Mouse (Mus musculus) thymus, adult 2 months (tissue): ENCODE measurements at regions not wholly inside any gene's neighbourhood (a gene's known extent, or its start where the extent isn't known, plus 50 kb on each side); places are given as distances from the start of the nearest gene placed in this dataset.

ENCODE experiments used
- DNase-seq: peaks from one replicate; pipeline ENCODE4 v3.0.0; 2021
- H3K27ac ChIP-seq: fragments of 200-500 bp; 2 replicates; pipeline ENCODE4 v1.5.1; 2012; ENCODE audit warnings: low read length, control low read depth; ENCODE audit not compliant: control insufficient read depth, insufficient read depth
- H3K27me3 ChIP-seq: fragments of 200-500 bp; 2 replicates; pipeline ENCODE4 v1.6.1; 2012; ENCODE audit warnings: mild to moderate bottlenecking, low read length, moderate library complexity, mixed read lengths; ENCODE audit not compliant: control insufficient read depth, insufficient read depth
- H3K36me3 ChIP-seq: fragments of 200-500 bp; 2 replicates; pipeline ENCODE4 v1.6.1; 2012; ENCODE audit warnings: mild to moderate bottlenecking, low read length, moderate library complexity; ENCODE audit not compliant: control insufficient read depth, insufficient read depth
- H3K4me1 ChIP-seq: fragments of 200-500 bp; replicated peaks from 2 replicates; pipeline ENCODE4 v1.6.1; 2012; ENCODE audit warnings: low read length; ENCODE audit not compliant: control insufficient read depth, insufficient read depth
- H3K4me3 ChIP-seq: fragments of 200-500 bp; 2 replicates; pipeline ENCODE4 v1.5.1; 2012; ENCODE audit warnings: mild to moderate bottlenecking, low read length, control low read depth, moderate library complexity; ENCODE audit not compliant: control insufficient read depth, insufficient read depth
- CTCF ChIP-seq: fragments of 200-500 bp; IDR thresholded peaks from 2 replicates; pipeline ENCODE4 v1.5.1; 2012; ENCODE audit warnings: mild to moderate bottlenecking, control low read depth, low read length, moderate library complexity, borderline replicate concordance; ENCODE audit not compliant: control insufficient read depth, poor library complexity, insufficient read depth; ENCODE audit errors: extremely low read depth
- POLR2A ChIP-seq: fragments of 200-500 bp; IDR thresholded peaks from 2 replicates; pipeline ENCODE4 v1.6.1; 2012; ENCODE audit warnings: mild to moderate bottlenecking, low read length, control low read depth, moderate library complexity; ENCODE audit not compliant: control insufficient read depth, poor library complexity, insufficient read depth; ENCODE audit errors: extremely low read depth
- WGBS: fragments of 180-500 bp; shearing (Covaris S2); methylation state at CpG from one replicate; pipeline ENCODE4 v1.1.7; 2018; 5-methylcytosine and 5-hydroxymethylcytosine counted together

GRCm38 (mm10) chr15:36680361-36681140 is 327.0 kb downstream of the Zfp706 start:
- TF ChIP-seq CTCF (no peak), POLR2A (no peak)
- no peak for DNase-seq
- 89% methylated on average over 11 of the region's 11 CpGs for WGBS

GRCm38 (mm10) chr15:36679577-36679976 is 328.0 kb downstream of the Zfp706 start:
- no peak for DNase-seq
- no peaks in the 10 kb centered on the region for H3K27me3 ChIP-seq
- H3K4me1 ChIP-seq, result peaks cover 4% of the 10 kb centered on the region; the same call in 1 of the 2 replicates
- no peak for TF ChIP-seq POLR2A
- TF ChIP-seq CTCF, result no peak
- 74% methylated on average over 13 of the region's 13 CpGs for WGBS
- H3K36me3 ChIP-seq, result no peaks in the 10 kb centered on the region
- H3K27ac ChIP-seq, result no peak overlapping the region
- no peak overlapping the region for H3K4me3 ChIP-seq

More at GRCm38 (mm10) chr15:36680361-36681140, 327.0 kb downstream of the Zfp706 start:
- Histone ChIP-seq H3K27ac (no peak overlapping the region), H3K36me3 (no peaks in the 10 kb centered on the region), H3K27me3 (no peaks in the 10 kb centered on the region), H3K4me3 (no peak overlapping the region), H3K4me1 (peaks cover 5% of the 10 kb centered on the region; the same call in 1 of the 2 replicates)

- Histone ChIP-seq H3K4me3 (no peak overlapping the region), H3K27ac (no peak overlapping the region), H3K4me1 (peaks cover 10% of the 10 kb centered on the region), H3K36me3 (no peaks in the 10 kb centered on the region), H3K27me3 (no peaks in the 10 kb centered on the region)
- no peak for DNase-seq
- WGBS, result 85% methylated on average over 12 of the region's 12 CpGs
- TF ChIP-seq CTCF (no peak), POLR2A (no peak)
Measured at GRCm38 (mm10) chr15:36669748-36670147, 337.8 kb downstream of the Zfp706 start.

GRCm38 (mm10) chr15:36666566-36666965 is 341.0 kb downstream of the Zfp706 start:
- WGBS, result 8% methylated on average over 3 of the region's 3 CpGs
- Histone ChIP-seq H3K4me1 (peaks cover 10% of the 10 kb centered on the region), H3K4me3 (no peak overlapping the region), H3K27me3 (no peaks in the 10 kb centered on the region), H3K36me3 (no peaks in the 10 kb centered on the region), H3K27ac (no peak overlapping the region)
- DNase-seq, result peak; percentile 36
- TF ChIP-seq POLR2A, result no peak
- no peak for TF ChIP-seq CTCF

GRCm38 (mm10) chr15:36664391-36664790 is 343.2 kb downstream of the Zfp706 start:
- no peaks in the 10 kb centered on the region for H3K36me3 ChIP-seq
- 95% methylated on average over 6 of the region's 6 CpGs for WGBS
- no peak overlapping the region for H3K27ac ChIP-seq
- DNase-seq, result no peak
- H3K4me1 ChIP-seq, result peaks cover 15% of the 10 kb centered on the region
- H3K4me3 ChIP-seq, result no peak overlapping the region
- no peaks in the 10 kb centered on the region for H3K27me3 ChIP-seq
- TF ChIP-seq CTCF (no peak), POLR2A (no peak)

- no peaks in the 10 kb centered on the region for H3K27me3 ChIP-seq
- TF ChIP-seq CTCF (no peak), POLR2A (no peak)
- DNase-seq, result no peak
Measured at GRCm38 (mm10) chr15:36660986-36661385, 346.6 kb downstream of the Zfp706 start.

More at GRCm38 (mm10) chr15:36660986-36661385, 346.6 kb downstream of the Zfp706 start:
- Histone ChIP-seq H3K4me1 (peaks cover 5% of the 10 kb centered on the region; the same call in 1 of the 2 replicates), H3K4me3 (no peak overlapping the region), H3K27ac (no peak overlapping the region), H3K36me3 (no peaks in the 10 kb centered on the region)
- 25% methylated on average over 7 of the region's 7 CpGs for WGBS
